In the genomic region with DNA sequence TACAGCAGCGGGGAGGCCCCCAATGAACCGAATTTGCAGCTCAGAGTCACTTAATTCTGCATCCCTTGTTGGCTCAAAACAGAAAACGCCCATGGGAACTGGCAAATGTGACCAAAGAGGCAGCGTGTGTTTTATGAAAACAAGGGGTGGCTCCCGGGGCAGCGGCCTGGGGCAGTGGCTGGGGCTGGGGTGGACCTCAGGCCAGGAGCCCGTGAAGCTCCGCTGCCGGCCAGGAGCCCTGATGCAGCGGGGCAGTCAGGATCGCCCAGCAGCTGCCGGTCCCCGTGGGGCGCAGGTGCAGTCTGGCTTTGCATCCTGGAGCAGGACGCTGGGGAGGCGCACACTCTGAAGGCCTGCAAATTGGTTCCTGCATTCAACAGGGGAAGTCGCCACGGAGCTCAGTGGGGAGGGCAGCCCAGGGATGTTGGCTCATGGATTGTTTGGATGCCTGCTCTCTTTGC, we compare ENCODE assay signal across 8 mouse cellular contexts.
DNase-seq lines count a peak whose midpoint lies in the region; ATAC-seq lines count a peak whose summit lies in the region.

No protein-coding gene starts in this region.

- WGBS in forebrain, embryonic 16.5 days = 4% methylated on average over 18 of the region's 18 CpGs
- WGBS in limb, embryonic 13.5 days = 7% methylated on average over 18 of the region's 18 CpGs
- 6% methylated on average over 18 of the region's 18 CpGs for WGBS in neural tube, embryonic 14.5 days

- DNase-seq in heart, adult 11 months = peak; percentile 95
- DNase-seq in heart, postnatal 10 days = no peak
- peak; percentile 71 for DNase-seq in MN1 (ENCODE audit: low spot score)
- no peak for DNase-seq in layer of hippocampus, postnatal 14 days (ENCODE audit: low spot score in 2 of 2)
- DNase-seq in left cerebral cortex, adult 18-20 months (ENCODE audit: low spot score in 2 of 2) = no peak

- 0 out of 2 replicates have a peak overlapping the region, but pooled peaks have one; percentile 5 for H3K4me3 ChIP-seq in forebrain, embryonic 16.5 days (replicated peaks; ENCODE audit: low read length)
- peak overlapping the region; percentile 8; the same call in 1 of the 2 replicates for H3K4me3 ChIP-seq in limb, embryonic 13.5 days
- no peak overlapping the region for H3K4me3 ChIP-seq in neural tube, embryonic 14.5 days (ENCODE audit: low read depth, low read length)

- H3K36me3 ChIP-seq in forebrain, embryonic 16.5 days (ENCODE audit: control insufficient read depth, insufficient read depth) = no peaks in the 10 kb centered on the region
- H3K36me3 ChIP-seq in limb, embryonic 13.5 days = no peaks in the 10 kb centered on the region
- H3K36me3 ChIP-seq in neural tube, embryonic 14.5 days (ENCODE audit: control insufficient read depth, insufficient read depth, low read length) = no peaks in the 10 kb centered on the region

- intact Hi-C loops in heart, postnatal 10 days (cut with DNase I) = no loop called here

- peaks cover 12% of the 10 kb centered on the region for H3K4me1 ChIP-seq in forebrain, embryonic 16.5 days (replicated peaks; ENCODE audit: control insufficient read depth, insufficient read depth, low read length)
- peaks cover 61% of the 10 kb centered on the region for H3K4me1 ChIP-seq in limb, embryonic 13.5 days
- H3K4me1 ChIP-seq in neural tube, embryonic 14.5 days (ENCODE audit: control insufficient read depth, insufficient read depth, low read length) = peaks cover 5% of the 10 kb centered on the region; the same call in 1 of the 2 replicates

- H3K27me3 ChIP-seq in forebrain, embryonic 16.5 days (replicated peaks; ENCODE audit: control insufficient read depth, insufficient read depth, low read length) = no peaks in the 10 kb centered on the region
- H3K27me3 ChIP-seq in limb, embryonic 13.5 days = no peaks in the 10 kb centered on the region
- no peaks in the 10 kb centered on the region for H3K27me3 ChIP-seq in neural tube, embryonic 14.5 days (ENCODE audit: control insufficient read depth, insufficient read depth, low read length)

- peak overlapping the region; percentile 42 for H3K4me2 ChIP-seq in forebrain, embryonic 16.5 days (ENCODE audit: low read length)
- peak overlapping the region; percentile 53 for H3K4me2 ChIP-seq in limb, embryonic 13.5 days (replicated peaks)
- H3K4me2 ChIP-seq in neural tube, embryonic 14.5 days (ENCODE audit: low read depth, low read length) = peak overlapping the region; percentile 35; the same call in 1 of the 2 replicates

- peak; percentile 62 for ATAC-seq in forebrain, embryonic 16.5 days
- ATAC-seq in limb, embryonic 13.5 days (ENCODE audit: low FRiP score, low read depth) = no peak
- ATAC-seq in neural tube, embryonic 14.5 days (ENCODE audit: low read depth) = peak; percentile 68; the same call in 1 of the 2 replicates

- H3K9ac ChIP-seq in forebrain, embryonic 16.5 days (replicated peaks; ENCODE audit: low read depth, low read length) = peak overlapping the region; percentile 44
- peak overlapping the region; percentile 53; the same call in 1 of the 2 replicates for H3K9ac ChIP-seq in limb, embryonic 13.5 days
- peak overlapping the region; percentile 47 for H3K9ac ChIP-seq in neural tube, embryonic 14.5 days (replicated peaks; ENCODE audit: low read depth, low read length)

- H3K27ac ChIP-seq in forebrain, embryonic 16.5 days (ENCODE audit: low read length) = peak overlapping the region; percentile 7; the same call in 1 of the 2 replicates
- peak overlapping the region; percentile 71 for H3K27ac ChIP-seq in limb, embryonic 13.5 days
- no peak overlapping the region for H3K27ac ChIP-seq in neural tube, embryonic 14.5 days (ENCODE audit: low read depth, low read length)

- H3K9me3 ChIP-seq in forebrain, embryonic 16.5 days (ENCODE audit: control insufficient read depth, low read length) = no peaks in the 10 kb centered on the region
- no peaks in the 10 kb centered on the region for H3K9me3 ChIP-seq in limb, embryonic 13.5 days
- H3K9me3 ChIP-seq in neural tube, embryonic 14.5 days (ENCODE audit: control insufficient read depth, low read length) = no peaks in the 10 kb centered on the region

Comparison
In these comparisons a context has a peak if more than half of its experiments do, and no peak if none do; other contexts are left out.
1. DNase-seq: peak in heart, adult 11 months (single experiment) and MN1 (single experiment); none in heart, postnatal 10 days (0 of 2), layer of hippocampus, postnatal 14 days (0 of 2) and left cerebral cortex, adult 18-20 months (0 of 2).
2. Peak in every context shown above with its lines, with median percentiles within 50 percentile points of each other: H3K4me2 ChIP-seq and H3K9ac ChIP-seq.